Mouse (Mus musculus) adrenal gland, postnatal 0 days (tissue): Measurements from ENCODE around the gene D8Ertd738e. TPM values are rescaled to one million over a fixed set of nuclear protein-coding genes. Genes with fewer than 3 reads are reported as not detected.

ENCODE experiments used
- microRNA-seq: library from miRNA; unstranded; fragments of <30 nt; microRNA quantifications from one replicate; pipeline ENCODE4, GENCODE M21; 2016; ENCODE audit warnings: borderline replicate concordance; ENCODE audit not compliant: insufficient number of aligned reads
- polyA plus RNA-seq: library from polyadenylated mRNA; unstranded; fragments of >200 nt; fragmentation: Nextera tagmentation; extraction: Ambion mirVana; gene quantifications from 2 replicates; pipeline ENCODE4 v1.2.1, GENCODE M21; 2015

The D8Ertd738e gene
- 370 and 375 TPM in 2 replicates for polyA plus RNA-seq

DNA sequence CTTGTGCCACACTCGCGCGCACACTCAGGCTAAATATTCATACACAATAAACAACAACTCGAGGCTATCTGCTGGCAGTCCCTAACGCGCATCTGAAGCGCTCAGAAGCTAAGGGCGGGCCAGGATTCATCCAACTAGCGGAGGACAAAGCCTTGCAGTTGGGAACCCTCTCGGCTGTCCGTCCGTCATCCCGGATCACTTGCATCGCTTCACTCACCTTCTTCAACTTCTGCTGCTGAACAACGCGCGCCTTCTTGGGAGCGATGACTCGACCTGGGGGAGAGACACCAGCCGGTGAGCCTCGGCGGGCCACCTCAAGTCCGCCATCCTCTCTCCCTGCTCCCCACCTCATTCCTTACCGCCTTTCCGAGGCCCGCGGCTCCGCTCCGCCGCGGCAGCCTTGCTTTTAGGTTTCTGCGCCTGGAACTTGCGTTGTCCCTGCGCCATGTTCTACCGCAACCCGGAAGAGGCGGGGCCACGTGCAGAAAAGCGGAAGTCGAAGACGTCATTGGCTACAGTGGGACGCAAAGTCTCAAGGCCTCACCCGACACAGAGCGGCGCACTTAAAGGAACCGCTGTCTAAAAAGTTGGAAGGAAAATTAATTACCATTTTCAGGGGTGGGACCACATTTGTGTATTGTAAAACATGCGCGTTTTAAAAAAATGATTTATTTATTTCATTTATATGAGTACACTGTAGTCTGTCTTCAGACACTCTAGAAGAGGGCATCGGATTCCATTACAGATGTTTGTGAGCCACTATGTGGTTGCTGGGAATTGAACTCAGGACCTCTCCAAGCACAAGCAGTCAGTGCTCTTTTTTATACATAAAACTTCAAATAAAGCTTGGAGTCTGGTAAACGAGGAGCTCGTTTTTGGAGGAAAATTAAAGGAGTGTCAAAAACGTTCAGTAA is at the start of gene D8Ertd738e:
Gene D8Ertd738e (minus strand): TSS at position 463 of the 914 bp plus-strand sequence.

DNA sequence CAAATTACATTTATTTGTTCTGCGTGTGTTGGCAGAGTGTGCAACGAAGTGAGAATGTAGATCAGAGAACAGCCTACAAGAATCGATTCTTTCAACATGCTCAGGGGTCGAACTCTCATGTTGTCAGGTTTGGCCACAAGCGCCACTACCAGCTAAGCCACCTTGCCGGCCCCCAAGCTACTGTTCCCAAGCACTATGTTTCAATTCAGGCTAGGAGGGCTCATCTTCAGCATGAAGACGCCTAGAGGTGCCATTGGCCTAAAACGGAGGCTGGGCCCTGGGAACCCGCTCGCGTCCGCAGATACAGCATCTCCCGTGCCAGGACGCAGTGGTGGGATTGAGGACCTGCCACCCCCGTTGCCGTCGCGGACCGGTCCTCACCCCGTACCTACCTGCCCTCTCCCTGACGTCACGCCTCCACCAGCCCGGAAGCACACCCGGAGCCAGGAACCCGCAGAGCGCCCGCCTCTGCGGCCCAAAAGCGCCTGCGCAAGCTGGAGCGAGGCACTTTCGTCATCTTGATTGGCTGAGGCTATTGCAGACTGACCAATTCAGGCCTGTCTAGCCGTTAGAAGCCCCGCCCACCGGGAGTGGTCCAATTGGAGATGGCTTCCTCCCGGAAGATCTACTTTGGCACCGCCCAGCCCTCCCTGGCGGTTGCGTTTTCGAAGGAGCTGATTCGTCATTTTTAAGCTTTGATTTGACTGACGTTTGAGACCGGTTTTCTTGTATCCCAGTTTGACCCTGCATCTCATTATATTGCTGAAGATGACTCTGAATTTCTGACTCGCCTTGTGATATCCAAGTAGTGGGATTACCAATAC is 20.6 kb upstream of the D8Ertd738e start, which contains the start of gene Ccdc130:
Gene Ccdc130 (minus strand): TSS at position 431 of the 824 bp plus-strand sequence.

DNA sequence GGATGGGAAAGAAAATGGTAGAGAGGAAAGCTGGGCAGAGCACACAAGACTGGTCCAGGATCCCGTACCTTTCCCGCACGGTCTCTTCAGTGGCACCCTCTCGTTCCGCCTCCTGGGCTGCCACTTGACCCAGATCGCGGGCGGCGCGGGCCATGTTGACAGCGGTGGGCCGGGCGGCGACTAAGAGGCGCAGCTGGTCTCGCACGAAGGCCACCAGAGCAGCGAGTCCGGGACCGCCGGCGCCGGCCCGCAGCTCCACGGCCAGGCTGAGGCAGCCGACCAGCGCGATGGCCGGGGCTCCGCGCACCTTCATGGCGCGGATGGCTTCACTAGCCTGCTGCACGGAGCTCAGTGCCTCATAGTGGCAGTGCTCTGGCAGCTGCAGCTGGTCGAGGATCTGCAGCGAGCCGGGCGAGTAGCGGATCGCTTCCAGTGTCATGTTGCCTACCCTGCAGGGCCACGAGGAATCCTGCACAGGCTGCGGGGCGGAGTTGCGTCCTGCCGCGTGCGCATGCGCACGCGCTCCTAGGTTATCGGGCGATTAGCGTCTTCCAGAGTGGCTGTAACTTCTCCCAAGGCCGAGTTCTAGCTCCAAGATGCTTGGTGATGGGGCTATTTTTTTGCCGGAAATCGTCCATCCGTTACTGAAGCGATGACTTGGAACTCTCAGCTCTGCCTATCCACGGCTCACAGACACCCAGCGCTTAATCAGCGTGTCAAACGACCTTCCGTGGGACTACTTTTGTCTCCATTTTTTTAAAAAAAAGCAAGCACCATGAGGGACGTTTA is 7.5 kb upstream of the D8Ertd738e start, which contains the start of gene Mri1:
Gene Mri1 (minus strand): TSS at position 505 of the 789 bp plus-strand sequence.

DNA sequence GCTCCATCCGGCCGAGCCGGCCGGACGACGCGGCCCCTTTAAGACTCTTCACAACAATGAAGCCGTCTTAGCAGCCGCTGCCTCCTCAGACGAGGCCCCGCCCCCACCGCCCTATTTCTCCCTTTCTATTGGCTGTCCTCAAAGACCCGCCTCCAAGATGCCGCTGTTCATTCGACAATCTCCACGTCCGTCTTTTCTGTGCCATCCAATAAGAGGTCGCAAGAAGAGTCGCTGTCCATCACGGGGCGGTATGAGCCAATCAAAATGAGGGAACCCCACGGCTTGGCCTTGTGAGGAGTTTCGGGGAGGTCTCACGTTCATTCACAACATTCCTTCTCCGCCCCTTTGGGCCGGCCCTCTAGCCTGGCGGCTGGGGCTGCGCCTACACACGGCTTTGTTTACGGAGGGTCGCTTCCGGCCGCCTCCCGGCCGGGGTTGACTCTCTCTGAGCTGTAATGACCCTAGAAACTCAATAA is 12.5 kb downstream of the D8Ertd738e start, which contains the start of gene Zswim4:
Gene Zswim4 (minus strand): TSS at position 58 of the 476 bp plus-strand sequence.

Small RNAs within 50 kb of the gene (microRNA-seq; reads per million reads assigned to microRNA genes)
- gene Mir23a: 42,643 reads per million, percentile 98 among the genes with 10 or more reads in this experiment
- not detected for gene Mir24-2
- gene Mir27a: 411 reads per million, percentile 63 among the genes with 10 or more reads in this experiment
- not detected for gene Mir3074-2

Other genes starting within 250 kb of the D8Ertd738e start
- 0.81 and 1.0 TPM in 2 replicates for gene 1700067K01Rik, start 248.2 kb downstream of the D8Ertd738e start, polyA plus RNA-seq
- gene 2210011C24Rik, start 237.5 kb downstream of the D8Ertd738e start, polyA plus RNA-seq: 1.3 and 3.4 TPM in 2 replicates
- 1.1 and 4.2 TPM in 2 replicates for gene Palm3, start 228.2 kb downstream of the D8Ertd738e start, polyA plus RNA-seq
- 0.97 and 2.4 TPM in 2 replicates for gene Il27ra, start 207.1 kb downstream of the D8Ertd738e start, polyA plus RNA-seq
- 0.30 TPM in 1 of 2 replicates, not detected in the other for gene Rln3, start 204.7 kb downstream of the D8Ertd738e start, polyA plus RNA-seq
- 1.0 and 1.3 TPM in 2 replicates for gene Gm10643, start 184.6 kb downstream of the D8Ertd738e start, polyA plus RNA-seq
- 5.4 and 6.1 TPM in 2 replicates for gene Rfx1, start 182.9 kb downstream of the D8Ertd738e start, polyA plus RNA-seq
- 5.2 and 5.6 TPM in 2 replicates for gene Dcaf15, start 145.0 kb downstream of the D8Ertd738e start, polyA plus RNA-seq
- 0.17 and 0.58 TPM in 2 replicates for gene Podnl1, start 123.7 kb downstream of the D8Ertd738e start, polyA plus RNA-seq
- gene Cc2d1a, start 101.8 kb downstream of the D8Ertd738e start, polyA plus RNA-seq: 17.6 and 20.0 TPM in 2 replicates
- gene 4930432K21Rik, start 101.7 kb downstream of the D8Ertd738e start, polyA plus RNA-seq: 1.3 TPM in 2 replicates
- gene Nanos3, start 64.5 kb downstream of the D8Ertd738e start, polyA plus RNA-seq: 5.1 and 7.0 TPM in 2 replicates
- 7.2 and 10.3 TPM in 2 replicates for gene Zswim4, start 12.7 kb downstream of the D8Ertd738e start, polyA plus RNA-seq
- gene Mri1, start 7.6 kb upstream of the D8Ertd738e start, polyA plus RNA-seq: 56.0 and 87.5 TPM in 2 replicates
- 12.2 and 14.5 TPM in 2 replicates for gene Ccdc130, start 20.7 kb upstream of the D8Ertd738e start, polyA plus RNA-seq
- gene Cacna1a, start 138.7 kb upstream of the D8Ertd738e start, polyA plus RNA-seq: 3.3 TPM in 2 replicates